Mouse (Mus musculus) B cell, adult (primary cell): ENCODE data around the gene Nod1. TPM values are rescaled to one million over a fixed set of nuclear protein-coding genes. Genes with fewer than 3 reads are reported as not detected.

Experiments used
- total RNA-seq: library from RNA; stranded (reverse); gene quantifications from 4 replicates; pipeline ENCODE4 v1.2.4, GENCODE M21; 2023; ENCODE audit not compliant: inconsistent age

Gene Nod1
- total RNA-seq: 19.3 to 23.1 TPM (median 19.8 TPM) in 4 replicates

GRCm38 (mm10) chr6:54972111-54972928, at the start of gene Nod1:
Gene Nod1, minus strand, starts transcription at chr6:54972612.

GRCm38 (mm10) chr6:54992734-54993260, 20.4 kb upstream of the Nod1 start, which contains the start of gene Ggct:
Gene Ggct, minus strand, starts transcription at chr6:54992950.

Other genes with a start within 250 kb of the Nod1 start
- 38.4 to 50.1 TPM (median 44.0 TPM) in 4 replicates for gene Znrf2, start 155.7 kb downstream of the Nod1 start, total RNA-seq
- gene Ggct, start 20.3 kb upstream of the Nod1 start, total RNA-seq: 23.9 to 28.9 TPM (median 25.4 TPM) in 4 replicates
- 59.2 to 64.6 TPM (median 60.7 TPM) in 4 replicates for gene Gars, start 65.4 kb upstream of the Nod1 start, total RNA-seq
- gene Crhr2, start 160.4 kb upstream of the Nod1 start, total RNA-seq: not detected in 4 replicates
- not detected in 4 replicates for gene Inmt, start 202.4 kb upstream of the Nod1 start, total RNA-seq
- gene Mindy4, start 230.8 kb upstream of the Nod1 start, total RNA-seq: not detected in 4 replicates